Mouse (Mus musculus) hindbrain, postnatal 0 days (tissue): ENCODE results near the gene Hist1h2bf. TPM values are rescaled to one million over a fixed set of nuclear protein-coding genes. Genes with fewer than 3 reads are reported as not detected.

ENCODE experiments used
- ATAC-seq: fragments of 200-750 bp; cut with Nextera tagmentation; 2 replicates; pipeline ENCODE4 v1.8.0; 2017; ENCODE audit warnings: mild to moderate bottlenecking, moderate TSS enrichment, moderate library complexity
- DNase-seq: peaks from one replicate; pipeline ENCODE4 v3.0.0-alpha.2; 2015; ENCODE audit warnings: low spot score
- H3K27ac ChIP-seq: fragments of 300-500 bp; sonication (generic); 2 replicates; pipeline ENCODE4 v1.5.1; 2014; ENCODE audit warnings: mild to moderate bottlenecking
- H3K27me3 ChIP-seq: fragments of 300-500 bp; sonication (generic); 2 replicates; pipeline ENCODE4 v1.6.1; 2014; ENCODE audit warnings: low read length, mixed read lengths; ENCODE audit not compliant: insufficient read depth
- H3K36me3 ChIP-seq: fragments of 300-500 bp; sonication (generic); 2 replicates; pipeline ENCODE4 v1.6.1; 2014; ENCODE audit warnings: low read length, mixed read lengths; ENCODE audit not compliant: insufficient read depth
- H3K4me1 ChIP-seq: fragments of 300-500 bp; sonication (generic); 2 replicates; pipeline ENCODE4 v1.6.1; 2014; ENCODE audit warnings: antibody characterized with exemption, low read length, mixed read lengths; ENCODE audit not compliant: insufficient read depth
- H3K4me2 ChIP-seq: fragments of 300-500 bp; sonication (generic); 2 replicates; pipeline ENCODE4 v1.6.1; 2014; ENCODE audit warnings: low read depth, mild to moderate bottlenecking, low read length, moderate library complexity, mixed read lengths
- H3K4me3 ChIP-seq: fragments of 300-500 bp; sonication (generic); 2 replicates; pipeline ENCODE4 v1.5.1; 2014; ENCODE audit warnings: low read length
- H3K9ac ChIP-seq: fragments of 300-500 bp; sonication (generic); replicated peaks from 2 replicates; pipeline ENCODE4 v1.6.1; 2014; ENCODE audit warnings: mild to moderate bottlenecking, low read length, moderate library complexity, mixed read lengths
- H3K9me3 ChIP-seq: fragments of 300-500 bp; sonication (generic); 2 replicates; pipeline ENCODE4 v1.6.1; 2016; ENCODE audit warnings: low read length, mixed read lengths
- CTCF ChIP-seq: IDR thresholded peaks from 2 replicates; pipeline ENCODE4 v1.5.1; 2016; ENCODE audit warnings: antibody characterized with exemption, control low read depth, low read depth
- WGBS: fragments of 180-500 bp; shearing (Covaris S2); extraction: QIAGEN DNeasy Blood & Tissue Kit; methylation state at CpG from one replicate; pipeline ENCODE4 v1.1.7; 2014; 5-methylcytosine and 5-hydroxymethylcytosine counted together
- polyA plus RNA-seq: library from polyadenylated mRNA; unstranded; fragments of >200 nt; fragmentation: Nextera tagmentation; extraction: Ambion mirVana; gene quantifications from 2 replicates; pipeline ENCODE4 v1.2.1, GENCODE M21; 2015
- total RNA-seq: library from RNA; depleted of rRNA; stranded (reverse); fragments of >200 nt; gene quantifications from 2 replicates; pipeline ENCODE4 v1.2.3, GENCODE M21; 2014

Hist1h2bf gene
- total and polyA plus RNA-seq, 2 experiments from 2014 or later: 1.3 to 695 TPM

- H3K27ac ChIP-seq: no peak overlapping the region
- DNase-seq (no peak), ATAC-seq (no peak)
- peaks cover 8% of the 10 kb centered on the region; the same call in 1 of the 2 replicates for H3K4me1 ChIP-seq
- H3K9ac ChIP-seq: no peak overlapping the region
- H3K9me3 ChIP-seq: no peaks in the 10 kb centered on the region
- no peak overlapping the region for H3K4me3 ChIP-seq
- no peak overlapping the region for H3K4me2 ChIP-seq
- H3K36me3 ChIP-seq: no peaks in the 10 kb centered on the region
- TF ChIP-seq CTCF: no peak
- no peaks in the 10 kb centered on the region for H3K27me3 ChIP-seq
Measured at GRCm38 (mm10) chr13:23583387-23584068, 9.5 kb upstream of the Hist1h2bf start.

GRCm38 (mm10) chr13:23582219-23583056, 8.4 kb upstream of the Hist1h2bf start:
- no peak for DNase-seq

GRCm38 (mm10) chr13:23581408-23582218, 7.6 kb upstream of the Hist1h2bf start, which contains the start of gene Hist1h4d:
Gene Hist1h4d (plus strand): TSS chr13:23581598.
- Histone ChIP-seq H3K4me2 (peak within 1 kb of the TSS; percentile 77), H3K27ac (peak within 1 kb of the TSS; percentile 67), H3K36me3 (no peaks in the 10 kb centered on the region), H3K4me3 (peak within 1 kb of the TSS; percentile 45), H3K9me3 (no peaks in the 10 kb centered on the region), H3K9ac (peak within 1 kb of the TSS; percentile 56), H3K4me1 (peaks cover 8% of the 10 kb centered on the region; the same call in 1 of the 2 replicates), H3K27me3 (no peaks in the 10 kb centered on the region)
- peak; percentile 93 for ATAC-seq
- DNase-seq: peak; percentile 98
- TF ChIP-seq CTCF: no peak
- WGBS: under 1% methylated on average over 43 of the region's 43 CpGs

More at GRCm38 (mm10) chr13:23582219-23583056, 8.4 kb upstream of the Hist1h2bf start:
- Histone ChIP-seq H3K9me3 (no peaks in the 10 kb centered on the region), H3K36me3 (no peaks in the 10 kb centered on the region), H3K4me2 (peak overlapping the region; percentile 77), H3K27me3 (no peaks in the 10 kb centered on the region), H3K27ac (peak overlapping the region; percentile 67), H3K9ac (peak overlapping the region; percentile 56), H3K4me1 (peaks cover 8% of the 10 kb centered on the region; the same call in 1 of the 2 replicates), H3K4me3 (peak overlapping the region; percentile 45)
- 9% methylated on average over 6 of the region's 6 CpGs for WGBS
- TF ChIP-seq CTCF: no peak
- no peak for ATAC-seq

GRCm38 (mm10) chr13:23577835-23578234, 3.8 kb upstream of the Hist1h2bf start:
- TF ChIP-seq CTCF: no peak
- no peak for ATAC-seq
- Histone ChIP-seq H3K9ac (no peak overlapping the region), H3K27me3 (no peaks in the 10 kb centered on the region), H3K9me3 (no peaks in the 10 kb centered on the region), H3K36me3 (no peaks in the 10 kb centered on the region), H3K27ac (no peak overlapping the region), H3K4me2 (no peak overlapping the region), H3K4me3 (no peak overlapping the region), H3K4me1 (0 out of 2 replicates have a peak, but pooled peaks cover 7% of the 10 kb centered on the region)
- DNase-seq: no peak
- WGBS: 92% methylated on average over 1 of the region's 1 CpGs

GRCm38 (mm10) chr13:23576906-23577639, 3.1 kb upstream of the Hist1h2bf start:
- Histone ChIP-seq H3K4me1 (0 out of 2 replicates have a peak, but pooled peaks cover 7% of the 10 kb centered on the region), H3K9me3 (no peaks in the 10 kb centered on the region), H3K4me2 (peak overlapping the region; percentile 52), H3K36me3 (no peaks in the 10 kb centered on the region), H3K4me3 (no peak overlapping the region), H3K9ac (peak overlapping the region; percentile 42; the same call in 1 of the 2 replicates), H3K27me3 (no peaks in the 10 kb centered on the region), H3K27ac (no peak overlapping the region)
- TF ChIP-seq CTCF: no peak
- DNase-seq: no peak
- no peak for ATAC-seq
- 55% methylated on average over 6 of the region's 6 CpGs for WGBS
